Mouse (Mus musculus): ENCODE data around the gene Gm11492.

Gm11492 gene

DNA sequence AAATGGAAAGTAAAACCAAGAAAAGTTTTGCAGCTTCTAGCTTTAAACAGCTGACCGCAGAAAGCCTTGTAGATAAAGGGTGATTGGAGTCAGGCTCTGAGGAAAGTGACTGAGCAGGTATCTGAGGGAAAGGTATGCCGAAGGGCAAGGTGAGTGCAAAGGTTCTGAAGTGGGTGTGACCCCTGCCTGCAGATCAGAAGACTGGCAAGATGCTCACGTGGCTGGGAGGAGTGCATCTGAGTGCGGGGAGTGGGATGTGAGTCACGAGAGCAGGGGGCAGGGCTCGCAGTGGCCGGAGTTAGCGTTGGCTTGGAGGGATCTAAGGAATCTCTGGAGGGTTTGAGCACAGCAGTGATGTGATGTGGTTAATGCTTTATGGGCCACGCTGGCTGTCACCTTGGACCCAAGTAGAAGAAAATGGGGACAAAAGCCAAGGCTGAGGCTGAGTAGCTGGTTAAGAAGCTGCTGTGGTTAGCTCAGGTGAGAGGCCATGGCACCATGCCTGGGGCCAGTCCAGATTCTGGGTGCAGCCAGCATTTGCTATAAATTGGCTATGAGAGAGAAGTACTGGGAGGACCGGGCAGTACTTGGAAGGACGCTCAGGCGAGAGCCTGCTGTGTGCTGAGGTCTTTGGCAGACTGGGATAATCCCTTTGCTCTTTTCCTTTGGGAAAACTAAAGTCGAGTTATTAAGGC is 33.1 kb downstream of the Gm11492 start:
- no peak for DNase-seq (ENCODE audit: low spot score in 2 of 2)

DNA sequence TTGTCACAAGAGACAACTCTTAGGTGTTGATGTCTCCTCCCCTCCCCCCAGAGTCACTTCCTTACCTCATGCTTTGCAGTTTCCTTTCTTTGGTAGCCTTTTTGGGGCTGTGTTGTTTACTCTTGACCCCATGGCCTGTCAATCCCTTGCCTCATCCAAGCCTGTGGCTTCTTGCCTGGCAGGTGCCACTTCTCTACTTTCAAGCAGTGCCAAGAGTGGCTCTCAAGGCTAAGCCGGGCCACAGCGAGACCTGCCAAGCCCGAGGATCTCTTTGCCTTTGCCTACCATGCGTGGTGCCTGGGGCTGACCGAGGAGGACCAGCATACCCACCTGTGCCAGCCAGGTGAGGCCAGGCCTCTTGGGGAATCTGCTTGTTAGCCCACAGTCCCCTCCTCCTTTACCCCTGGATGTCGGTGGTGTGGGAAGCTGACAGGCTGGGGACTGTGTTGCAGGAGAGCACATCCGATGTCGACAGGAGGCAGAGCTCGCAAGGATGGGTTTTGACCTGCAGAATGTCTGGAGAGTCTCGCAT is 33.9 kb downstream of the Gm11492 start:
- DNase-seq (ENCODE audit: low spot score in 2 of 2) = no peak

DNA sequence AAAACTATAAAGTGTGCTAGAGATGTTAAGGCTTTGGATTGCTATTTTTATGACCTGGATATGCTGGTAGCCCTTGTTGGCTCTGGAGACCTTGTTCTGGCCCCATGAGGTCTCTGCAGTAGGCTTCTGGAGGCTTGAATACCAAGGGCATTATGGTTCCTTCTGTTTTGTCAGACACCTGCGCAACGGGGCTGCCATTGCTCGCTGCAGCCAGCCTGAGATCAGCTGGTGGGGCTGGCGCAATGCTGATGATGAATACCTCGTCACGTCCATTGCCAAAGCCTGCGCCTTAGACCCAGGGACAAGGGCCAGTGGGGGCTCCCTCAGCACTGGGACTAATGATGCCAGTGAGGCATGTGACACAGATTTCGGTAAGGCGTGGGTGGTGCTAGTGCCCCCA is 35.8 kb downstream of the Gm11492 start:
- DNase-seq (ENCODE audit: low spot score in 2 of 2) = no peak

DNA sequence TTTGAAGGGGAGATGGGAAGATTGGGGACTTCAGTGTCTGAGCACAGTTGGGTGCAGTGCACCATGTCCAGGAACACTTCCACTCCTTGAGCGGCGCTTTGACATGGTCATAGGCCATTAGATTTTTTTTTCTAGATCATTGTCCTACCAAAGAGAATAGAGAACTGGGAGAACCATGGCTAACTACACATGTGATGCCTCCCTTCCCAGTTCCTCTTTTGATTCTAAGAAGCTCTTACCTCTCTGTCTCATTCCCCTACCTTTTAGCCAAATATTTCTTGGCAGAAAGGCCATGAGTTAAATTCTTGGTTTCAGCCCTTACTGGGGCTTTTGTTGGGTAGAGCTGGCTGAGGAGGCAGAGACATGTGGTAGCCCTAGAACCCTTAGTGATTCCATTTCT is 37.1 kb downstream of the Gm11492 start:
- DNase-seq (ENCODE audit: low spot score in 2 of 2) = no peak

DNA sequence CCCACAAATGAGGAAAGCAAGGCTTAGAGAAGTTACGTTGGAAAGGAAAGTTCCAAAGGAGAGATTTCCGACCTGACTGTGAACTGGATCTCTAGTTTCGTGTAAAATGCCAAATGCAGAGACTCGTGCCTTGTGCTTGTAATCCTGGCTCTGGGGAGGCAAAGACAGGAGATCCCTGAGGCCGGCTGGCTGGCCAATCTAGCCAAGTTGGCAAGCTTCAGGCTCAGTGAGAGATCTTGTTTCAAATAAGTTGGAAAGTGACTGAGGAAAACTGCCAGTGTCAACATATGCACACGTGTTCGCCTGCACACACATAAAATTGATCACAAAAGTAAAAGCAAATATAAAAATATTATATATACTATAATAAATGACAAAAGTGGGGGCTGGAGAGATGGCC is 42.8 kb downstream of the Gm11492 start:
- DNase-seq (ENCODE audit: low spot score in 2 of 2) = no peak

DNA sequence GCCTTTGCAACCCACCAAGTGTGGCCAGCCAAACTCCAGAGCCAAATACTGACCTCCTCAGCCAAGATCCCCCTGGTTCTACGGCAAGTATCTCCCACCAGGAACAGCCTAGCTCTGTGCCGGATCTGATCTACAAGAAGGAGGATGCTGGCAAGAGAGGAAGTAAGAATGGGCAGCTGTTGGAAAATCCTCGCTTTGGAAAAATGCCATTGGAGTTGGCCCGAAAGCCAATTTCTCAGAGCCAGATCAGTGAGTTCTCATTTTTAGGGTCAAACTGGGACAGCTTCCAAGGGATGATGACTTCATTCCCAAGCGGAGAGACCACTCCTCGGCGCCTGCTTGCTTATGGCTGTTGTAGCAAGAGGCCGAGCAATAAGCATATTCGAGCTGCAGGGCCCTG is 45.1 kb downstream of the Gm11492 start:
- no peak for DNase-seq (ENCODE audit: low spot score in 2 of 2)

DNA sequence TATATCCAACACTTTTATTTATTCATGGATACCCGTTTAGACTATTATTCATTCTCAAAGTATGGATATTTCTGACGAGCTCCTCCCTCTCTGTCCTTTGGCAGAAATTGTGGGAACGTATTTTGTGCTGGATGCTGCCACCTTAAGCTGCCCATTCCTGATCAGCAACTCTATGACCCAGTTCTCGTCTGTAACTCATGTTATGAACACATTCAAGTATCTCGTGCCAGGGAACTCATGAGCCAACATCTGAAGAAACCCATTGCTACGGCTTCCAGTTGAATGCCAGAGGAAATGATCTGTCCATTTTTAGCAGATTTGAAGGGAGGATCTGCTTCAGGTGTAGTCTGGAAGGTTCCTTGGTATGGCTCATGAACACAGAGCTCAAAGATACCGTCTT is 47.5 kb downstream of the Gm11492 start:
- DNase-seq (ENCODE audit: low spot score in 2 of 2) = no peak

DNA sequence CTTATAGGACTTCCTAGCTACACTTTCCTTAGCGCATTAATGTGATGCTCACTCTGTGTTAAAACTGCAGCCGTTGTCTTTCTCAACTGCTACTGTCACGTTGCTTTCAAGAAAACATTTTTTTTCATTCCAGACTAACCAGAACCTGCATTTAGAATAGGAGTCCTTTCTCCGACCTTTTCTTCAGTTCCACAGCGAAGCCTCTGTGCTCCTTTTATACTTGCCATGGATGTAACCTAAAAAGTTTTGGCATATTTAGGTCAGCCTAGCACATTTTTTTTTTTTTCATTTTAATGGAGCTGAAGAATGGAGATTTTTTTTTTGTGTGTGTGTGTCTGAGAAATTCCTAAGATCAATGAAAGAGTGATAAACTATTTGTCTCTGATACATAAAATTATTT is 49.1 kb downstream of the Gm11492 start:
- no peak for DNase-seq (ENCODE audit: low spot score in 2 of 2)

DNA sequence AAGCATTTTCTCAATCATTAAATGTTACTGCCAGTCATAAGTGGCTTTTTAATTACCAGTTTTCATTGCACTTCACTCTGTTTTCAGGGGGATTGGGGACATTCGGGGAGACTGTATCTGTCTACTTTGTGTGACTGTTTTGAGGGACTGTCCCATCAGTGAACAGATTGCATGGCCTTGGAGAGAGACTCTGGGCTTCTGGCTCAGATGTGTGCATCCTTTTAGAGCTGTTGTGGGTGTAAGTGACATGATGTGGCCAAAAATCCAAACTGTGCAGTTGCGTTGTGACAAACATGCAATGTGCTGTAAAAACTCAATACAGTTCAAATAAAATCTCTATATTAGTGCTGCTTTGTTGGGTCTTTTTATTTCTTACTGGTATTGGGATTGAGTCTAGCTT is 49.5 kb downstream of the Gm11492 start:
- DNase-seq (ENCODE audit: low spot score in 2 of 2) = no peak

DNA sequence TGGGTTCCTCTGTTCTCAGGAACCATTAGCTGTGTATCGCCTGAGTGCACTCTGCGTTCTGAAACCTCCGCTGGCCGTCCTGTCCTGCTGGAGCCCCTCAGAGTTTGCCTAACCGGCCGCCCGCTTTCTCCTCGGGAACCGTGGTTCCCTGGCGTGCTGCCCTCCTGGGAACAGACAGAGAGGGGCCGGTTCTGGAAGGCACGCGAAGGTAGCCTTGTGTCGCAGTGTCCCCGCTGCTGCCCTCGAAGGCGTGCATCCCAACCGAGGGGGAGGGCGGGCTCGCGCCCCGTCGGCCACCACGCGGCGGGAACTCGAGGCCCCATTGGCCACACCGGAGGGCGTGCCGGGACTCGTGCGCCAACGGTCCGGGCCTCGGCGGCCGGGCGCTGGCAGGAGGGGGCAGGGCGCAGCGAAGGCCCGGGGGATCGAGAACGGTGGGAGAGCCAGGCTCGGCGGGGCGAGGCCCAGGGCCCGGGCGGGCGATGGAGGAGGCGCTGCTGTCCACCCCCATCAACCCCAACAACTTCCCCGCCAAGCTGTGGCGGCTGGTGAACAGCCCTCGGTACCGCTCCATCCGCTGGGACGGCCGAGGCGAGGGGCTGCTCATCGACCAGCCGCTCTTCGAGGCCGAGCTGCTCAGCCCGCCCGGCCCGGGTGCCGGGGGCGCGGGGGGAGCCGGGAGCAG is 50.5 kb downstream of the Gm11492 start, which contains the start of gene Hsf5:
TSS of gene Hsf5 (plus strand) at position 375 of the 685 bp plus-strand sequence.
- DNase-seq (ENCODE audit: low spot score in 2 of 2) = no peak

DNA sequence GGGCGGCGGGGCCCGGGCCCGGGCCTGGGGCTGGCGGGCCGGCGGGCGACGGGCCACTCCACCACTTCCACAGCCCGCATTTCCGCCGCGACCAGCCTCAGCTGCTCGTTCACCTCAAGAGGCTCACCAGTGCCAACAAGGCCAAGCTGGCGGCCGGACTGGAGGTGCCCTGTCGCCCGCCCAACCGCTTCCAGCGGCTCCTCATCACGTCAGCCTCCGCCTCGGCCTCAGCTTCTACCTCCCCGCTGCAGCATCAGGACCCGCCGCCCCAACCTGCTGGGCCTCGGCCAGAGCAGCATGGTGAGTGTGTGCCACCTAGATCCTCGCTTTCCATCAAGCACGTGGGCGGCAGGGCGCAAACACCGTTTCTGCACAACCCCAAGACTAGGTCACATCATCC is 51.2 kb downstream of the Gm11492 start:
- no peak for DNase-seq (ENCODE audit: low spot score in 2 of 2)

Measured in spleen, postnatal 10 days (tissue).